Mouse (Mus musculus): Measurements from ENCODE around the gene Art1. TPM values are rescaled to one million over a fixed set of nuclear protein-coding genes. Genes with fewer than 3 reads are reported as not detected.

Gene Art1
- polyA plus RNA-seq, 1 experiment from 2014 or later, result 8.0 TPM

DNA sequence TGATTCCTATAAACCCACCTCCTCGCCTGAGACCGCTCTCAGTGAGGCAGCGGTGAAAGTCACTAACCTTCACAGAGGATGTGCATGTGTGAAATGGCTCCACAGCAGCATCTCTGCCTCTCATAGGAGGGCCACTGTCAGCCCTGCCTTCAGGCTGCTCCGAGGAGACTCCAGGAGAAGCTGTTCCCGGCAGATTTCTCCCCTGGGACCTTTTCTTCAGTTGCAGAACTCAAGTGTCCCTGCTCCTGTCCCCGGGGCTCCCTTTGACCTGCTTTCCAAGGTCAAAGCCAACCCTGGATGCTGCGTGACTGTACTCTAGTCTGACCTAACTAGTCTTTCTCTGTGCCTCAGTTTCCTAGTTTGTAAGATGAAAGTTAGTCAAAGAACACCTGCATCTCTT lies 7.6 kb downstream of the Art1 start, which contains the start of gene Art5:
Gene Art5 (minus strand): TSS at position 319 of the 400 bp plus-strand sequence.
- peaks cover 9% of the 10 kb centered on the region; the same call in 1 of the 2 replicates for H3K27me3 ChIP-seq (replicated peaks)
- ATAC-seq (ENCODE audit: insufficient number of reproducible peaks, low FRiP score), result no peak
- H3K9me3 ChIP-seq (replicated peaks), result no peaks in the 10 kb centered on the region
- no peak within 1 kb of the TSS for H3K4me3 ChIP-seq
- no peak within 1 kb of the TSS for H3K27ac ChIP-seq (ENCODE audit: poor library complexity, severe bottlenecking)
- no peak within 1 kb of the TSS for H3K4me2 ChIP-seq
- no peak within 1 kb of the TSS for H3K9ac ChIP-seq
- 76% methylated on average over 7 of the region's 7 CpGs for WGBS
- H3K4me1 ChIP-seq (replicated peaks), result peaks cover 11% of the 10 kb centered on the region
- no peaks in the 10 kb centered on the region for H3K36me3 ChIP-seq

DNA sequence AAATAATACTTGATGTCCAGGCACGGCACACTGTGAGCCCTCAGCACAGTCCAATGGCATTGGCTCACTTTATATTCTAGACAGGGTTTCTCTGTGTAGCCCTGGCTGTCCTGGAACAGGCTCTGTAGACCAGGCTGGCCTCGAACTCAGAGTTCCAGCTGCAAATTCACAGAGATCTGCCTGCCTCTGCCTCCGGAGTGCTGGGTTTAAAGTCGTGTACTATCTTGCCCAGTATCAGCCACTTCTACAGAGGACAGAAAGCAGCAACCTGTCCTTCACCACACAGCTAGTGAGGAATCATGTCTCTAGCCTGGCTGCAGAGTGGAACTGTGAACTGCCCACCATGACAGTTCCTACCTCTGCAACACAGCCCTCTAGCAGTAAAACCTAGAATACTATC lies 8.2 kb downstream of the Art1 start:
- Histone ChIP-seq H3K36me3 (no peaks in the 10 kb centered on the region), H3K9me3 (replicated peaks) (no peaks in the 10 kb centered on the region), H3K4me1 (replicated peaks) (peaks cover 11% of the 10 kb centered on the region), H3K27me3 (replicated peaks) (peaks cover 9% of the 10 kb centered on the region; the same call in 1 of the 2 replicates), H3K27ac (ENCODE audit: poor library complexity, severe bottlenecking) (no peak overlapping the region), H3K9ac (no peak overlapping the region), H3K4me3 (no peak overlapping the region), H3K4me2 (no peak overlapping the region)
- 79% methylated on average over 4 of the region's 4 CpGs for WGBS
- no peak for ATAC-seq (ENCODE audit: insufficient number of reproducible peaks, low FRiP score)

DNA sequence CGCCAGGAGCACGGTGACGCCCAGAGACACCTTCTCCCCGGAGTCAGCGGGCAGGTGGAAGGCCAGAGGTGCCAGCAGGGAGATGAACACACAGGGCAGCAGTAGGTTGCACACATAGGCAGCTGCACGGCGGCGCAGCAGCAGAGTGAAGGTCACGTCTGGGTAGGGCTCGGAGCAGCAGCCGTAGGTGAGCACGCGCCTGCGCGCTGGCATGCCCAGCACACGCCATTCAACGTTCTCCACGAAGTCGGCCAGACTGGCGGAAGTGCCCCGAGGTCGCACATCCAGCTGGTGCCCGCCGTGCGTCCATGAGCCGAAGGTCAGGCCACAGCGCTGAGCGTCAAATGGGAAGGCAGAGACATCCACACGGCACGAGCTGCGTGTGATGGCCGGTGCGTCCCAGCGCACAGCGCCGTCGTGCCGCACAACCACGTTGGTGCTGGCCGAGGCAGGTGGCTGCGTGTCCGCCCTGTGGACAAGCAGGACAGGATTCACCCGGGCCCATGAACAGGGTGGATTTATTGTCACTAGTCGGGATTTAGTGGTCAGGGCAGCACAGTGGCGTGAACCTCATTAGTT lies 11.7 kb downstream of the Art1 start:
- H3K9ac ChIP-seq, result no peak overlapping the region
- ATAC-seq (ENCODE audit: insufficient number of reproducible peaks, low FRiP score), result no peak
- 66% methylated on average over 45 of the region's 45 CpGs for WGBS

DNA sequence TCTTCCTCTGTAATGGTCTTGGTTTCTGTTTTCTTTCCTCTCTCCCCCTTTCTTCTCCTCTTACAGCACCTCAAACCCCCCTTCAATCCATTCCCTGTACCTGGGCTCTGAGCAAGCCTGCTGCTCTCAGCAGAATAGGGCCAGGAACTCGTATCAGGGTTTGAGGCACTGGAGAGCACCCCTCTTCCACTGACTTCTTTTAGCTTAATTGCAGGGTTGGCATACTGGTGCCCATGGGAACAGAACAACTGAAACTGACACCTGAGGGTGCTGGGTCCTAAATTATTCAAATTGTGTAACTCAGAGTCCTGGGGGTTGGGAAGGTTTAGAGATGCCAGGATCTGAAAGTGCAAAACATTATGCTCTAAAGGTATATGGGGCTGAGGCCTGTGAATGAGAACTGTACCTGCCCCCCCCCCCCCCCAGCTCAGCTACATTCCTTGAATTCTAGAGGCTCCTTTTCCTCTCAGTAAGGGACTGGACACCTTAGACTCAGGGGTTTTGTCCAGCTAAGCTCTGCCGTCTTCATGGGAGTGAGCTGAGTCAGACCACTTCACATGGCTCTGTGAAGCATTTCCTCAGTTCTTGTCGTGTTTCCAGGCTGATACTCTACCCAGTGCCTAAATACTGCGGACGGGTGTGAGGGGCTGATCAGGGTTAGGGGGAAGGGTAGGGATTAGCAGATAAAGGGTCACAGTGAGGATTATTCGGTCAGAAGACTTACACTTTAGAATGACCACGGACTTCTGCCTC lies 15.2 kb downstream of the Art1 start, which contains the start of gene Chrna10:
Gene Chrna10 (minus strand): TSS at position 250 of the 753 bp plus-strand sequence.
- Histone ChIP-seq H3K27me3 (replicated peaks) (peaks cover 9% of the 10 kb centered on the region; the same call in 1 of the 2 replicates), H3K36me3 (peaks cover 37% of the 10 kb centered on the region), H3K4me3 (no peak within 1 kb of the TSS), H3K9me3 (replicated peaks) (no peaks in the 10 kb centered on the region), H3K4me2 (no peak within 1 kb of the TSS), H3K9ac (no peak within 1 kb of the TSS), H3K27ac (ENCODE audit: poor library complexity, severe bottlenecking) (no peak within 1 kb of the TSS), H3K4me1 (replicated peaks) (no peaks in the 10 kb centered on the region)
- WGBS, result 32% methylated on average over 7 of the region's 7 CpGs
- ATAC-seq (ENCODE audit: insufficient number of reproducible peaks, low FRiP score), result no peak

More for the DNA sequence above, 11.7 kb downstream of the Art1 start:
- Histone ChIP-seq H3K4me1 (replicated peaks) (no peaks in the 10 kb centered on the region), H3K27ac (ENCODE audit: poor library complexity, severe bottlenecking) (no peak overlapping the region), H3K4me2 (no peak overlapping the region), H3K4me3 (no peak overlapping the region), H3K36me3 (peaks cover 3% of the 10 kb centered on the region), H3K27me3 (replicated peaks) (peaks cover 9% of the 10 kb centered on the region; the same call in 1 of the 2 replicates), H3K9me3 (replicated peaks) (no peaks in the 10 kb centered on the region)

DNA sequence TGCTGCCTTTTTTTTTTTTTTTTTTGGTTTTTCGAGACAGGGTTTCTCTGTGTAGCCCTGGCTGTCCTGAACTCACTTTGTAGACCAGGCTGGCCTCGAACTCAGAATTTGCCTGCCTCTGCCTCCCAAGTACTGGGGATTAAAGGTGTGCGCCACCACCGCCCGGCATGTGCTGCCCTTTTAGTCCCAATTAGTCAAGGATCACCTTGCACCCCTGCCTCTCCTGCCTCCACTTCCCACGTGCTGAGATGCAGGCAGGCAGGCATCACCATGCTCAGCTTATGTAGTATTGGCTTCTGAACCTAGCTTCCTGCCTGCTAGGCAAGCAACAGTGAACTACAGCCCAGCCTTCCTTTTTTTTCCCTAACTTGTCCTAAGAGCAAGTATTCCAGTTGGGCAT lies 15.8 kb downstream of the Art1 start:
- H3K9me3 ChIP-seq (replicated peaks), result no peaks in the 10 kb centered on the region
- H3K4me3 ChIP-seq, result no peak overlapping the region
- no peak for ATAC-seq (ENCODE audit: insufficient number of reproducible peaks, low FRiP score)
- H3K4me1 ChIP-seq (replicated peaks), result no peaks in the 10 kb centered on the region
- 77% methylated on average over 6 of the region's 6 CpGs for WGBS
- no peak overlapping the region for H3K9ac ChIP-seq
- peaks cover 9% of the 10 kb centered on the region; the same call in 1 of the 2 replicates for H3K27me3 ChIP-seq (replicated peaks)
- H3K27ac ChIP-seq (ENCODE audit: poor library complexity, severe bottlenecking), result no peak overlapping the region
- H3K4me2 ChIP-seq, result no peak overlapping the region
- H3K36me3 ChIP-seq, result peaks cover 43% of the 10 kb centered on the region

DNA sequence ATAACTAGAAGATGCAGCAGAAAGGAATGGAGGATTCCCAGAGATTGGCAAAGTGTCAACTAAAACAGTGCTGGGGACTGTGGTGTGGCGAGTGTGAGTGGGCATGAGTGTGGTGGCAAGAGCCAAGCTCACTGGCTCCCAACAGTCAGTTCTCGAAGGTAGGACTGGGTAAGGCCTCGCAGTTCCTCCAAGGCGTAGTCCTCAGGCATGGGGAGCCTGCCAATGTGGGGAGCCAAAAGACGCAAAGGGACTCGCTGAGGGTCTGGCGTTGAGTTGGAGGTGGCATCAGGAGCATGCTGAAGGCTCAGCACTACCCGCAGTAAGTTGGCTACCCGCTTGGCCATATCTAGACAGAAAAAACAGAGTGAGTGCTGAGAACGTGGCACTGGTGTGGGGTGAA lies 18.8 kb downstream of the Art1 start:
- H3K4me3 ChIP-seq, result no peak overlapping the region
- H3K27me3 ChIP-seq (replicated peaks), result no peaks in the 10 kb centered on the region
- H3K4me2 ChIP-seq, result no peak overlapping the region
- no peak for ATAC-seq (ENCODE audit: insufficient number of reproducible peaks, low FRiP score)
- 93% methylated on average over 10 of the region's 10 CpGs for WGBS
- no peaks in the 10 kb centered on the region for H3K4me1 ChIP-seq (replicated peaks)
- no peak overlapping the region for H3K27ac ChIP-seq (ENCODE audit: poor library complexity, severe bottlenecking)
- H3K36me3 ChIP-seq, result peaks cover 72% of the 10 kb centered on the region
- no peaks in the 10 kb centered on the region for H3K9me3 ChIP-seq (replicated peaks)
- H3K9ac ChIP-seq, result no peak overlapping the region

DNA sequence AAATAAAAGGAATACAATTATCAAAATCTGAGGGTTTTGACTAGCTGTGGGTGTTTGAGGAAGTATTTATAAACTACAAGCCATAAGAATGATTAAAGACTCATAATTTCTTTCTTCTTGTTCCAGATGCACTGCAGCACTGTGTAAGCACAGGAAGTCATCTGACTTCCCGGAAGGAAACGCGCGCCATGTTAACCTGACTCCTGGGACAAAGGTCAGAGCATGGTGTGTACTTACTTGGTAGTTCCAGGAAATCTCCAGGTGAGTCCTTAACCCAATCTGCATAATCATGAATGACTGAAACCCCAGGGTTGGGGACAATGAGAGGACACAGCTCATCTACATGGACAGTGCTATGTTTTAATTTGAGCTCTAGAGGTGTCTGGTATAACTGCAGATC lies 30.9 kb downstream of the Art1 start:
- no peaks in the 10 kb centered on the region for H3K27me3 ChIP-seq (replicated peaks)
- H3K9me3 ChIP-seq (replicated peaks), result no peaks in the 10 kb centered on the region
- peaks cover 76% of the 10 kb centered on the region for H3K36me3 ChIP-seq
- ATAC-seq (ENCODE audit: insufficient number of reproducible peaks, low FRiP score), result no peak
- no peak overlapping the region for H3K9ac ChIP-seq
- H3K4me3 ChIP-seq, result no peak overlapping the region
- no peaks in the 10 kb centered on the region for H3K4me1 ChIP-seq (replicated peaks)
- 89% methylated on average over 4 of the region's 4 CpGs for WGBS
- H3K27ac ChIP-seq (ENCODE audit: poor library complexity, severe bottlenecking), result no peak overlapping the region
- no peak overlapping the region for H3K4me2 ChIP-seq

DNA sequence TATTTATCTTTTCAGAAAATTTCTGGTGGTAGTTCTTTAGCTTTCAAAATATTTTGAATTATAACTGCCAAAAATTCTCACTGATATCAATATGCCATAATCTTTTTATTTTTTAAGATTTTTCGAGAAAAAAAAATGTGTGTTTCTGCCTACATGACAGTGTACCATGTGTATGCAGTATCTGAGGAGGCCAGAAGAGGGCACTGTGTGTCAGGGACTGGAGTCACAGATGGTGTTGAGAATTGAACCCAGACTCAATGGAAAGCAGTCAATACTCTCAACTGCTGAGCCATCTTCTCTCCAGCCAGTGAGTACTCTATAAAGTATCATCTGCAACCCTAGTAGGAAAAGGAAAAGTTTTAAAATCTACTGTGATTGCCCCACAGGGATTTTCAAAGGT lies 35.9 kb downstream of the Art1 start:
- no peaks in the 10 kb centered on the region for H3K27me3 ChIP-seq (replicated peaks)
- 84% methylated on average over 1 of the region's 1 CpGs for WGBS
- no peak overlapping the region for H3K9ac ChIP-seq
- no peaks in the 10 kb centered on the region for H3K4me1 ChIP-seq (replicated peaks)
- H3K4me2 ChIP-seq, result no peak overlapping the region
- peaks cover 78% of the 10 kb centered on the region for H3K36me3 ChIP-seq
- no peak for ATAC-seq (ENCODE audit: insufficient number of reproducible peaks, low FRiP score)
- no peak overlapping the region for H3K4me3 ChIP-seq
- H3K9me3 ChIP-seq (replicated peaks), result no peaks in the 10 kb centered on the region
- H3K27ac ChIP-seq (ENCODE audit: poor library complexity, severe bottlenecking), result no peak overlapping the region

DNA sequence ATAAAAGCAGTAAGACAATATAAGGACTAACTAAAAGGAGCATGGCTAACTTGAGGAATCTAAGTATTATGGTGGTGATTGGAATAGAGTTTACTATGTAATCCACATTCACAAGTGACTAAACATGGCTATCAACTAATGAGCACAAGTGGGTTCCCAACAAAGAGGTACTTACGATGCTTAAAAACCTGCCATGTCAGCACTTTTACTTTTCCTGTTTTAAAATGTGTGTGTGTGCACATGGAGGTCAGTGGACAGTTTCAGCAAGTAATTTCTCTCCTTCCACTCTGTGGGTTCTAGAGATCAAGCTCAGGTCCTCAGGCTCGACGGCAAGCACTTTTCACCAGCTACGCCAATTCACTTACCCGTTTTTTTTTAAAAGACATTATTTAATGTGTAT lies 36.4 kb downstream of the Art1 start:
- no peaks in the 10 kb centered on the region for H3K4me1 ChIP-seq (replicated peaks)
- 98% methylated on average over 5 of the region's 5 CpGs for WGBS
- H3K9ac ChIP-seq, result no peak overlapping the region
- H3K27me3 ChIP-seq (replicated peaks), result no peaks in the 10 kb centered on the region
- H3K4me2 ChIP-seq, result no peak overlapping the region
- no peaks in the 10 kb centered on the region for H3K9me3 ChIP-seq (replicated peaks)
- H3K27ac ChIP-seq (ENCODE audit: poor library complexity, severe bottlenecking), result no peak overlapping the region
- peaks cover 76% of the 10 kb centered on the region for H3K36me3 ChIP-seq
- no peak for ATAC-seq (ENCODE audit: insufficient number of reproducible peaks, low FRiP score)
- no peak overlapping the region for H3K4me3 ChIP-seq

DNA sequence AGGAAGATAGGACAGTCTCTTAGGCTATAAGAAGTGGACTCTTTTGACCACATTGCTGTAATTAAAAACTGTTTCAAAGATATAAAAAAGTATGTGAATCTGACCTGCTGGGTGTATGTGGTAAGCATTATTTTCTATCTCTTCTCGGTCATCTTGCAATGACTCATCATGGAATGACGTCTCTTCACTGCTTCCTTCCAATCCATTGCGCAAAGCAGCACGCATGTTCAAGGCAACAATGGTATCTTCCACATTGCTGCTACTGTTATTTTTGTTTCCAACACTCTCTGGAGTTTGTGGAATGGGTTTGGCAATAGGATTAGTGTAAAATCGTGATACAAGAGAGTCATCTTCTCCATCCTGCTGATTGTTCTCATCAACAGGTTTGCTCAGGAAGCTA lies 52.1 kb downstream of the Art1 start:
- ATAC-seq (ENCODE audit: insufficient number of reproducible peaks, low FRiP score), result no peak
- Histone ChIP-seq H3K36me3 (peaks cover 60% of the 10 kb centered on the region), H3K27ac (ENCODE audit: poor library complexity, severe bottlenecking) (no peak overlapping the region), H3K9ac (no peak overlapping the region), H3K4me1 (replicated peaks) (no peaks in the 10 kb centered on the region), H3K9me3 (replicated peaks) (no peaks in the 10 kb centered on the region), H3K4me2 (no peak overlapping the region), H3K4me3 (no peak overlapping the region), H3K27me3 (replicated peaks) (no peaks in the 10 kb centered on the region)
- WGBS, result 90% methylated on average over 5 of the region's 5 CpGs
